Mouse (Mus musculus) heart, postnatal 36 days (tissue): Measurements from ENCODE around the gene Mmel1. TPM values are rescaled to one million over a fixed set of nuclear protein-coding genes. Genes with fewer than 3 reads are reported as not detected.

Source experiments
- DNase-seq, 2 experiments: peaks; one replicate each; pipeline ENCODE4 v3.0.0; 2021 to 2022
- intact Hi-C: fragments of 180-260 bp; cut with DNase I; formaldehyde crosslinking; loops from one replicate; pipeline ENCODE4 v1.15.1; 2025
- total RNA-seq, 2 experiments: library from RNA; stranded (reverse); gene quantifications; 2 replicates each; pipeline ENCODE4 v1.2.3; 2021

Gene Mmel1
- total RNA-seq, 2 experiments from 2014 or later: 0.22 to 0.33 TPM

GRCm38 (mm10) chr4:154861967-154862366, 7.4 kb upstream of the Mmel1 start:
- no peak for DNase-seq
- intact Hi-C loops: no loop called here

DNA sequence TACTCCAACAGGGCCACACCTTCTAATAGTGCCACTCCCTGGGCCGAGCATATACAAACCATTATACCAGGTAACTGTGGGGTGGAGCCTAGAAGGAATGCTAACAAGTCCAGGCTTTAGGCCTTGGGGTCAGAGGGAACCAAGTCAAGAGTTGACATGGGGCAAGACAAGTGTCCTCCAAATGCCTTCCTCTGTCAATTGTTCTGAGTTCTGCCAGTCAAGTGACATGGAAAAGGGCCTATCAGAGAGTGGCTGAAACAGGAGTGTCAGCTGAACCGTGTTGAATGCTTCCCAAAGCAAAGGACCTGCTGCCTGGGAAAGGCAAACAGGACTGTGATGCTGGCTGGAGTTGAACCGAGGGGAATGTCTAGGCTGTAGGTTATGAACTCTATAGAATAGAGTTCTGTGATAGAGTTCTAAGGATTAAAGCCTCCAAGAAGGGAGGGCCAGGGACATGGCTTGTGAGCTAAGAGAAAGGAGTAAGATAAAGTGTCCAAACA, 5.9 kb upstream of the Mmel1 start:
- intact Hi-C loops: no loop called here
- DNase-seq: no peak

DNA sequence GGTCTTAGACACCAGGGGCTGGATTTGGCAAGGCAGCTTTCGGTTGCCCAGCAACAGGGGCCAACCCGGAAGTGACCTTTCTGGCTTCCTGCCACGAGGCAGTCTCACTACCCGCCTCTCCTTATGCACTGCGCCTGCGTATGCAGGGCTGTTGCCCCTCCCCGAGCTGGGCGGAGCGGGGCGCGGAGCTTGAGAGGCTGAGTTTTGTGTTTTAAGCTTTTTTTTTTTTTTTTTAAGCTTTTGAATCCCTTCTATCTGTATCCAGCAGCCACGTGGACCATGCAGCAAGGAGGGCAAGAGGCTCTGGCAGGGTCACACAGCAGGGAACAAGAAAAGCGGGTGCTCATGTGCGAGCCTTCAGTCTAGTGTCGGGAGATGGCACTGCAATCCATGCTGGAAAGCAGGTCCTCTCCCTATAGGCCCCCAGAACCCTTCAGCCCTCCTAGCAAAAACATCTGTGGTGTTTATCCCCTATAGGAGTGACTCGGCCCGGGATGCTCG, 5.1 kb upstream of the Mmel1 start:
- peak; percentile 89 to 91 for DNase-seq

GRCm38 (mm10) chr4:154864961-154865760, 4.2 kb upstream of the Mmel1 start:
- no peak for DNase-seq

More for the DNA sequence above, 5.1 kb upstream of the Mmel1 start:
- intact Hi-C loops: no loop called here

GRCm38 (mm10) chr4:154866391-154866790, 3.0 kb upstream of the Mmel1 start:
- intact Hi-C loops: no loop called here
- no peak for DNase-seq

More at GRCm38 (mm10) chr4:154864961-154865760, 4.2 kb upstream of the Mmel1 start:
- intact Hi-C loops: no loop called here

DNA sequence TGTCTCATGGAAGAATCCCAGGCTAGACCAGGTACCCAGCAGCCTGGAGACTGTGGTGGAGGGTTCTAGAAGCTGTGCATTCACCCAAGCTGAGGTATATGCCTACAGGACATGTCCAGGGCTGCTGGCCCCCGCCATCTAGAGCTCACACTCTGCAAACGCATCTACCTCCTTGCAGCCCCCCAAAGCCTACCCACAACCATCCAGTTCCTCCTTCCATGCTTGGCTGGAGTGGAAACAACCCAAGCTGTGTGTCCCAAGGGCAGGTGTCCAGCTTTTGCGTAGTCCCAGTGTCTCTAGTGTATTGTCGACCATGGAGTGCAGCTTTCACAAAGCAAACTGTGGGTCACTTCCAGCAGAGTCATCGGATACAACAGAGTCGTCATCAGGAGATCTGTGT, 2.1 kb upstream of the Mmel1 start:
- no peak for DNase-seq
- intact Hi-C loops: no loop called here

DNA sequence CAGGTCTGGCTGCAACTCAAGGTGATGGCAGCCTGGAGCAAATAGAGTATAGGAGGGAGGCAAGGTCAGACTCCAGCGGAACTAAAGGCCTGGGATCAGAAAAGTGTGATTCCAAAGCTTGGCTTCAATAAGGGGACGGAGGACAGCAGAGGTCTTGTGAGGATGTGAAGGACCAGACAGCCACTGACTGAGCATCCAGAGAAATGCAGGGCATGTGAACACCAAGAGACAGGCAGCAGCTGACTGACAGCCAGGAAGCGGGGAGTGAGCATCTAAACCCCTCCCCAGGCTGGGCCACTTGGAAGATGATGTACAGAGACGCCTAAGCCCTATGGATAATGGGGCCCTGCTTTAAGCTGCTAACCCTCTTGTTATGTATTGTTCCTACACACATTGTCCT, 1.3 kb downstream of the Mmel1 start:
- intact Hi-C loops: loop anchor here (5.0 to 10.0 kb wide), 2 partner anchors 182 to 394 kb away; no protein-coding TSS in a partner anchor
- no peak for DNase-seq

GRCm38 (mm10) chr4:154871757-154872251, 2.4 kb downstream of the Mmel1 start:
- DNase-seq: no peak
- intact Hi-C loops: loop anchor here (5.0 to 10.0 kb wide), 2 partner anchors 180 to 393 kb away; no protein-coding TSS in a partner anchor

- no peak for DNase-seq
- intact Hi-C loops: loop anchor here (5.0 to 10.0 kb wide), 2 partner anchors 179 to 392 kb away; no protein-coding TSS in a partner anchor
Observed at GRCm38 (mm10) chr4:154873186-154873585, 3.8 kb downstream of the Mmel1 start.

- peak; percentile 90 to 96 for DNase-seq
- intact Hi-C loops: loop anchor here (1.0 to 10.0 kb wide), 5 partner anchors 29 to 387 kb away; partner anchors contain the start of genes Hes5 and Pank4
Observed at GRCm38 (mm10) chr4:154877864-154878548, 8.6 kb downstream of the Mmel1 start.

DNA sequence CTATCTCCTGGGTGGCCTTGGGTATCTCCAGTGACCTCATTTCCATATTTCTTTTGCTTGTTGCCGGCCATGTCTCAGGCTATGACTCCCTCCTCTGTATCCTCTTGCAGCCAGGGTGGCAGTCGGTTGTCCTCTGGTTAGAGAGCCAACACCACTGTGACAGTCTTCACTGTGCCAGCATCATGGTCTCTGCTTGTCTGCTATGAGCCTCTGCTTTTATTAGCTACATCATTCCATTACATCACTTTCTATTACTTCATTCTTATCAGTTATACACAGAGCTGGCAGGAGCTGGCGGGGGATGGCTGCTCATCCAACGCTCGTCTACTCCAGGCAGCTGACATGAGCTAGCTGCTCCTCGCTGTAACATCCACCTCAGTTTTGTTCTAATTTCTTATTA, 11.3 kb downstream of the Mmel1 start:
- DNase-seq: peak; percentile 38 to 49
- intact Hi-C loops: no loop called here

DNA sequence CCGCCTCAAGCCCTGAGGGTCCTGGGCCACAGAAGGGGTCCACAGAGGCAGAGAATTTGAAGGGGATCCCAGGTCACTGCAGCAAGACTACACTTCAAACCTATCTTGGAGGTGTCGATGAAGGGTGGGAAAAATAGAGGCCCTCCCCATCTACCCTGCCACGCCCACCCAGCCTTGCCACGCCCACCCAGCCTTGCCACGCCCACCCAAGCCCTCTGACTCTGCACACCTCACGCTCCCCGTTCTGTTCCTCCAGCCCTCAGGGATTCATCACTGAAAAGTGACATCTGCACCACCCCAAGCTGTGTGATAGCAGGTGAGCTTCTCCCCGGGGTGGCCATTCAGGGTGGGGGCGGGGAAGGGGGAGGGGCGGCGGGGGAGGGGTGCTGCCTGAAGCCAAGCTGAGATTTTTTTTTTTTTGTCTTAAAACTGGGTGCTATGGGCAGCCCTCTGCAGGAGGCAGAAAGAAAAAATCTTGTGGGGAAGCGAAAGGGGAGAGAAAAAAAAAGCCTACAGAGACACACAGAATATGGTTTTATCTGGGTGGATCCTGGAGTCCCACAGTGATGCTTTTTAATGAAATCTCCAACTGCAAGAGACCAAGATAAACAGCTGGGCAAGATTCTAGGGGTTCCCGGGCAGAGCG, 12.8 kb downstream of the Mmel1 start:
- no peak for DNase-seq
- intact Hi-C loops: no loop called here

DNA sequence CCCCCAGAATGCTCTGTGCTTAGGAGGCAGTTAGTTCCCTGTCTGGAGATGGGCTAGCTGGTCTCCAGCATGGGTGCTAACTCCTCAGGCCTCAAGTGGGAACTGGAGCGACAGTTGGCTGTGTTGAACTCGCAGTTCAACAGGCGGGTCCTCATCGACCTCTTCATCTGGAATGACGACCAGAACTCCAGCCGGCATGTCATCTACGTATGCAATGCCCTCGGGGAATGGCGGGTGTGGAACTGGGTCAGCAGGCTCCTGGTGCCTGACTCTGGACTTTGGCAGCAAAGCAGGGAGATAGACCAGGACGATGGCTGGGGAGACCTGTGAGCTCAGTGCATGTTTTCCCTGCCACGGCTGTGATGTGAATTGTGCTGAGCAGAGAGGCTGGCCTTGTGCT, 16.0 kb downstream of the Mmel1 start:
- intact Hi-C loops: no loop called here
- no peak for DNase-seq

- intact Hi-C loops: no loop called here
- DNase-seq: no peak
Observed at GRCm38 (mm10) chr4:154886876-154887592, 17.6 kb downstream of the Mmel1 start.

GRCm38 (mm10) chr4:154887593-154888250, 18.3 kb downstream of the Mmel1 start:
- DNase-seq: no peak
- intact Hi-C loops: no loop called here

GRCm38 (mm10) chr4:154890887-154891286, 21.5 kb downstream of the Mmel1 start:
- DNase-seq: no peak
- intact Hi-C loops: no loop called here

- no peak for DNase-seq
- intact Hi-C loops: no loop called here
Observed at GRCm38 (mm10) chr4:154895549-154895948, 26.2 kb downstream of the Mmel1 start.

DNA sequence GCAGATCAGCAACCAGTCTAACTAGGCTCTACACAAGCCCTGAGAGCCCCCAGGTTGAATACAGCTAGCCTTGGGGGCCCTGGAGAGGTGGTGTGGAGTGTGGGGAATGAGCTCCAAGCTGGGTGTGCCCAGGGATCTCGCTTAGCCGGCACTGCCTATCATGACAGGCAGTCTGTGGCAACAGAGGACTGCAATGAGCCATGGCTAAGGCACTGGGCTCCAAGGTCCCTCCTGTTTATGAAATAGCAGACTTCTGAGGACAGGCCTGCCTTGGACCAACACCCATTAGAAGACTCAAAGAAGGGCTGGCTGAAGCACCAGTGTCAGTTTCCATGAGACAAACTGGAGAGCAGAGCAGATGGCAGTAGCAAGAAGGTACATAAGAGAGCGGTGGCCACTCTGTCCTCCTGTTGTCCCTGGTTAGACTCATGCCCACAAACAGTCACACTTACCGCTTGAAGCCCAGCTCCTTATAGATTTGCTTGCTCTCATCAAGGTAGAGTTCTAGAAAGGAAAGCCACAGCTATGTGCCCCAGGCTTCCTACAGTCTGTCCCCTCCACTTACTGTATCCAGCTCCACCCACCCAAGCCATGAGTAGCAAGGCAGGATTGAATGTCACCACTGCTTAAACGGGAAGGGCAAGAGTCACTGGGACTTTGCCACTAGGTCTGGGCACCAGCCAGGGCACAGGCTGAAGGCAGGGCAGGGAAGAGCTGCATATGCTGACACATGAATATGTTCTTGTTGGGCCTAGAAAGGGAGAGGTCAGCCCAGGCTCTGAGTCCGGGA, 28.5 kb downstream of the Mmel1 start:
- DNase-seq: no peak

More for the DNA sequence above, 28.5 kb downstream of the Mmel1 start:
- intact Hi-C loops: no loop called here
